Mouse (Mus musculus) small intestine, adult 2 months (tissue): ENCODE measurements around the gene Mark1. TPM values are rescaled to one million over a fixed set of nuclear protein-coding genes. Genes with fewer than 3 reads are reported as not detected.

Experiments
- H3K27ac ChIP-seq: fragments of 200-500 bp; 2 replicates; pipeline ENCODE4 v1.5.1; 2012; ENCODE audit warnings: low read depth, low read length, control low read depth, inconsistent platforms; ENCODE audit not compliant: insufficient read depth
- H3K27me3 ChIP-seq: fragments of 200-500 bp; 2 replicates; pipeline ENCODE4 v1.6.1; 2012; ENCODE audit warnings: mild to moderate bottlenecking, moderate library complexity, low read length, inconsistent platforms; ENCODE audit not compliant: control insufficient read depth, insufficient read depth
- H3K36me3 ChIP-seq: fragments of 200-500 bp; 2 replicates; pipeline ENCODE4 v1.6.1; 2012; ENCODE audit warnings: mild to moderate bottlenecking, low read length, control low read depth, inconsistent platforms; ENCODE audit not compliant: control insufficient read depth, insufficient read depth
- H3K4me1 ChIP-seq: fragments of 200-500 bp; 2 replicates; pipeline ENCODE4 v1.6.1; 2012; ENCODE audit warnings: low read length, inconsistent platforms, mixed read lengths; ENCODE audit not compliant: control insufficient read depth, insufficient read depth, insufficient read length
- H3K4me3 ChIP-seq: fragments of 200-500 bp; 2 replicates; pipeline ENCODE4 v1.5.1; 2012; ENCODE audit warnings: low read depth, mild to moderate bottlenecking, control low read depth, inconsistent platforms, low read length, moderate library complexity
- CTCF ChIP-seq: fragments of 200-500 bp; IDR thresholded peaks from 2 replicates; pipeline ENCODE4 v1.5.1; 2012; ENCODE audit warnings: low read depth, mild to moderate bottlenecking, control low read depth, inconsistent platforms, low read length, moderate library complexity, mixed read lengths; ENCODE audit not compliant: insufficient replicate concordance, insufficient read length; ENCODE audit errors: extremely low read depth
- POLR2A ChIP-seq: fragments of 200-500 bp; IDR thresholded peaks from 2 replicates; pipeline ENCODE4 v1.6.1; 2012; ENCODE audit warnings: low read depth, mild to moderate bottlenecking, control low read depth, inconsistent platforms, low read length, moderate library complexity
- WGBS: fragments of 180-500 bp; shearing (Covaris S2); methylation state at CpG from one replicate; pipeline ENCODE4 v1.1.7; 2018; 5-methylcytosine and 5-hydroxymethylcytosine counted together
- polyA plus RNA-seq: library from polyadenylated mRNA; depleted of rRNA; stranded (reverse); fragments of >200 nt; gene quantifications from 2 replicates; pipeline ENCODE4 v1.2.3, GENCODE M21; 2012

The Mark1 gene
- polyA plus RNA-seq, 1 experiment = 1.5 TPM

DNA sequence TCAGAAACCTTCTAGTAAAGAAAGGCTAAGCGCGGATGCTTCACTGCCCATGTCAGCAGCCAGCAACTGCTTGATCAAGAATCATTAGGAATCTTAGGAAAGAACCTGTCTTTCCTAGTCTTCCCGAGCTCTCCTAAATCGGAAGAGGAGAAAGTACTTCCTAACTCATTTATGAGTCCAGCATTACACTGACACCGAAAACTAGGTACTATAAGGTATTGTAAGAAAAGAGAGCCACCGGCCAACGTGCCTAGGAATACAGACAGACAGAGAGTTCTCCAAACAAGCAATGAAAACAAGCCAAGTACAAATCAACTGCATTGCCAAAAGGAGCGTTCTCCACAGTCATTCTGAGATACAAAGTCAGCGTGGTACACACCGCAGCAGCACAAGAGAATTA, 8.2 kb downstream of the Mark1 start:
- Histone ChIP-seq H3K36me3 (no peaks in the 10 kb centered on the region), H3K4me3 (no peak overlapping the region), H3K4me1 (no peaks in the 10 kb centered on the region), H3K27me3 (no peaks in the 10 kb centered on the region), H3K27ac (no peak overlapping the region)
- TF ChIP-seq CTCF (no peak), POLR2A (no peak)
- 92% methylated on average over 10 of the region's 10 CpGs for WGBS

GRCm38 (mm10) chr1:184986748-184987147, 12.6 kb downstream of the Mark1 start:
- no peak for TF ChIP-seq POLR2A
- TF ChIP-seq CTCF = no peak
- H3K4me3 ChIP-seq = no peak overlapping the region
- H3K36me3 ChIP-seq = no peaks in the 10 kb centered on the region
- no peaks in the 10 kb centered on the region for H3K27me3 ChIP-seq
- no peak overlapping the region for H3K27ac ChIP-seq
- no peaks in the 10 kb centered on the region for H3K4me1 ChIP-seq
- WGBS = 57% methylated on average over 2 of the region's 2 CpGs

- H3K27ac ChIP-seq = no peak overlapping the region
- TF ChIP-seq POLR2A = no peak
- TF ChIP-seq CTCF = no peak
- H3K36me3 ChIP-seq = no peaks in the 10 kb centered on the region
- 86% methylated on average over 2 of the region's 2 CpGs for WGBS
- H3K4me3 ChIP-seq = no peak overlapping the region
- no peaks in the 10 kb centered on the region for H3K27me3 ChIP-seq
- H3K4me1 ChIP-seq = no peaks in the 10 kb centered on the region
These were observed 14.6 kb downstream of the Mark1 start for GRCm38 (mm10) chr1:184984723-184985122.

DNA sequence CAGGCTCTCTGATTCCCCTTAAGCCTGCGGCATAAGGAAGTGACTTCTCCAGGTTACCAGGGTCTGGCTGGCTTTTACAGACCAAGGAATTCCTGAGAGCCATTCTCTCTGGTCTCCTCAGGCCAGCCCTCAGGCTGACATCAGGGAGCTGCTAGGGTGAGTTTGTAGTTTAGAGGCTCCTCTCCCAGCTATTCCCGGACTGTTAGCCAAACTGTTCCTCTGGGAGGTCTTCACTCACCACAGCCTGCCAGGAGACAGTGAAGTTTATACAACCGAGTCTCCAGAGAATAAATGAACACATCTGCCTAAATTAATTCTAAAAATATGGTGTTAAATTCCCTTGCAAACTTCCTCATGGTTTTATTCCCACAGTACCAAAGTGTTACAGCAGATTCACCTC, 15.6 kb downstream of the Mark1 start:
- no peak for TF ChIP-seq POLR2A
- no peak for TF ChIP-seq CTCF
- Histone ChIP-seq H3K4me3 (no peak overlapping the region), H3K4me1 (no peaks in the 10 kb centered on the region), H3K27me3 (no peaks in the 10 kb centered on the region), H3K27ac (no peak overlapping the region), H3K36me3 (no peaks in the 10 kb centered on the region)
- WGBS = 70% methylated on average over 3 of the region's 3 CpGs

DNA sequence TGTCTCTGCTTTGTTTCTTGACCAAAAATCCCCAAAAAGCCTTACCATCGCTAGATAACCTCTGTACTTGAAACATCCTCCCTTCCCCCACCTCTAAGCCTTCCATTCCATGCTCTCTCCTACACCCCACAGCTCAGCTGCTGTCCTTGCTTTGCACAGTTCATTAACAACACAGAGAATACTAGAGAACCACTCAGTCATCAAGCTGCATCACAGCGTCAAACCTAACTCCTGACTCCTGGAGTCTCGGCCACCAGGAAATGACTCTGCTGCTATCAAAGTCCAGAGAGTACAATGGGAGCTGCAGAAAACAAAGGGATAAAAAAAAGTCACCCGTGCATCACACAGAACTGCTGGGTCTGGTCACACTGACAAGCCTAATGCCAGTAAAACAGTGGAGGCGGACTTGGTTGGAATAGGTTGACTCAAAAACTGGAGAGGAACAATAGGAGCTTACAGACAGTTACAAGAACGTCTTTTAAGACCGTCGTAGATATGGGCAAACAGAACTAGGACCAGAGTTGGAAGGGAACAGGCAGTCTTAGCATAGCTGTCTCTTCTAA, 27.1 kb downstream of the Mark1 start:
- WGBS = 53% methylated on average over 8 of the region's 8 CpGs
- Histone ChIP-seq H3K4me1 (no peaks in the 10 kb centered on the region), H3K4me3 (no peak overlapping the region), H3K27me3 (no peaks in the 10 kb centered on the region), H3K27ac (no peak overlapping the region), H3K36me3 (no peaks in the 10 kb centered on the region)
- TF ChIP-seq POLR2A = no peak
- TF ChIP-seq CTCF = no peak

DNA sequence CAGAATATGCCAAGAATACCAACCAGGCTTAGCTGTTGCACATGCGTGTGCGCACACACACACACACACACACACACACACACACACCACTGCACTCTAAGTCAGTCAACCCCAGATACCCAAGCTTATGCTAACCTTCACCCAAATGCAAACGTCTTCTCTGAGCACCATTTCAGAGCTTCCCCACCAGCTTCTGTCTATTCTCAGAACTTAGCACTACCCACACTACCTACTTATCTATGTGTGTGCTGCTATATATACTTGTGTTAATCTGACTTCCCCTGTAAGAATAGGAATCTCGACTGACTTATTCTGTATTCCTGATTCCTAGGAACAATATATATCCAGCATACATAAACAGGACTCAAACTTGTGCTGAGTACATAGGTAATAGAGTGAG, 30.0 kb downstream of the Mark1 start:
- Histone ChIP-seq H3K27ac (no peak overlapping the region), H3K4me1 (no peaks in the 10 kb centered on the region), H3K36me3 (no peaks in the 10 kb centered on the region), H3K27me3 (no peaks in the 10 kb centered on the region), H3K4me3 (no peak overlapping the region)
- 82% methylated on average over 4 of the region's 4 CpGs for WGBS
- TF ChIP-seq POLR2A (no peak), CTCF (no peak)

DNA sequence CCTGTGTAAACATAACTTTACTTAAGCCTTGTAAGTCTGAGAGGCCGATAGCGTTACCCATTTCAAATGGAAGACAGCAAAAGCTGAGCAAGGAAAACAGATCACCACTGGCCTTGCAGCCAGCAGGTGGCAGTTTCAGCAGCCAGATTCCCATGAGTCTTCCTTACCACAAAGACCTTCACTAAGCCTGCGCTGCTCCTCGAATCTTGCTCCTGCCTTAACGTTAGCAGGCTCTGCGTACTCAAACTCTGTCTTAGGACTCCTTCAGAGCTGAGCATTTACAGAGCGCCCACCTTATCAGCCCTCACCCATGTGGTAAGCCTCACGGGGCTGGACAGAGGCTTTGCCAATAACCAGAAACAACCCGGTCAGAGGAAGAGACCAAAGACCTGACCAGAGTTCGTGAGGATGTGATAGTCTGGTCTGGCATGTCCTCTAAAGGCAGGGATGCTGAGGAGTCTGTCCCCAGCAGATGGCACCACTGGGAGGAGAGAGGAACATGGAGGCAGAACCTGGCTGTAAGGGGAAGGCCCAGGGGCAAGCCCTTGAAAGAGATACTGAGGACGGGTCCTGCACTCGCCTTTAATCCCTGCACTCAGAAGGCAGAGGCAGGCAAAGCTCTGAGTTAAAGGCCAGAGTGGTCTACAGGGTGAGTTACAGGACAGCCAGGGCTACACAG, 33.5 kb downstream of the Mark1 start:
- no peaks in the 10 kb centered on the region for H3K36me3 ChIP-seq
- WGBS = 52% methylated on average over 12 of the region's 12 CpGs

More for the DNA sequence above, 33.5 kb downstream of the Mark1 start:
- Histone ChIP-seq H3K27me3 (no peaks in the 10 kb centered on the region), H3K27ac (no peak overlapping the region), H3K4me1 (peaks cover 6% of the 10 kb centered on the region; the same call in 1 of the 2 replicates), H3K4me3 (no peak overlapping the region)
- TF ChIP-seq CTCF = peak; percentile 24; the same call in 1 of the 2 replicates
- no peak for TF ChIP-seq POLR2A
